Mouse (Mus musculus) WW6 (cell line): ENCODE measurements at regions not wholly inside any gene's neighbourhood (a gene's known extent, or its start where the extent isn't known, plus 50 kb on each side); places are given as distances from the start of the nearest gene placed in this dataset.
A peak's percentile ranks its signal among the peaks of the same experiment; 100 is the strongest.

Experiments
- DNase-seq: peaks from one replicate; pipeline ENCODE4 v3.0.0-alpha.2; 2013; ENCODE audit warnings: low read depth, low spot score

DNA sequence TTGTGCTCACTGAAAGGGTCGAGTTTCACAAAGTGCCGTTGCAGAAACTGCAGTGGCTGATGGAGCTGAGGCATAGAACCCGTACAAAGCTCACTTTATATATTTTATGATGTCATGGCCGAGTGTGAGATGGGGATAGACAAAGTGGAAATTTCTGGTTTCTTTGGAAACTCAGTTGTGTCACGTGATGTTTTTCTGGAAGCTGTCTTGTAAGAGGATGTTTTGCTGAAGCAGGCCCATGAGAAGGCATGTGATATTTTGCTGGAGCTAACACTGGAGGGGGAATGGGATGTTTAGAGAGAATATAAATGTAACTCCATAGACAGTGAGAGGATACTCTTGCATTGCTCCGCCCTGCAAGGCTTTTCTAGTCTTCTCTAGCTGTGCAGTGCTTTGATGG lies 311.7 kb downstream of the Tmem132b start:
- DNase-seq = no peak

DNA sequence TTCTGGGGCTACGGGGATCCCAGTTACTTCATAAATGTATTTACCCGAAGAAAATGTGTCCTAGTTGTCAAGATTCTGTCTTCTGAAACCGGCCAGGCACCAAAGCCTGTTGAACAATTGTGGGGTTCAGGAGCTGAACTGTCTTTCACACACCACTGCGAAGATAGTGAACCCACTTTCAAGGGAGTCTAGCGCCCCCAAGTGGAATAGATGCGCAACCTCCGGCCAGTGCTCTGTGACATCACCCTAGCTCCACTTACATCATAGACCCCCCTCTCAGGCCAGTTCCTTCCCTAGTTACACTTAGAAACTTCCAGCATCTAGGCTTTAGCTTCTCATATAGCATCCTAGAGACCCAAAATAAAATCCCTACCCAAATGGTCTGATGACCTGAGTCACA lies 318.1 kb downstream of the Tmem132b start:
- DNase-seq = no peak

DNA sequence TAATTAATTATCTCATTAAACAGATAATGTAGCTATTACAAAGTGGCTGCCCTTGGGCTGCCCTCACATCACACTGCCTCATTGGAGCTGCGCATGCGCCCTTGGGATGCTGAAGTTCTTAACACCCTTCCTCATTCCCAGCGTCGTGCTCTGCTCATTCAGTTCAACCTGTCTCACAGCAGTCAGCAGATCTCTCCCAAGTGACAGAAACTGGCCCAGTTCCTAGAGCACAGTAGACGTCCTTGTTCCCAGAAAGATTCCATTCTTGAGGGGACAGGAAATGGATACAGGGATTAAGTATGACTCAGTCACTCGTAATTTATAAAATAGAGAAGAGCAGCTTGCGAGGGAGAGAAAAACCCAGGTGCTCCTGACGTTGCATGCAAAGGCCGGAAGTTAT lies 344.7 kb downstream of the Tmem132b start:
- DNase-seq = no peak

DNA sequence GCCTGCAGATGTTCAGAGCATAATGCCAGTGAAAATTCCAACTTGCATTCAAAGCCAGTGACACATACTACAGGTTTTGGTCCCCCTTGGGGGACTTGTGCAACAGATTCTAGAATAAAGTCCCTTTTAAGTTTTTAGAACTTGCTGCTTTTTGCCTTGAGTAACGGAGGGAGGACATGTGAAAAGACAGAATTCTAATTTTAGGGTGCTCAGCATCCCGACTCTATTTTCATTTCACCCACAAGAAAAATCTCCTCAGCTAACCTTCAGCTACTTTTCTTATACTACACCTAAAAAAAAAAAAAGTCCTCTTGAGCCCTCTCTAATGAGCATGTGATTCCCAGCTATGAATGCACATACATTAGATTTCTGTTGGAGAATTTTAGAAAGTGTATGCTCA lies 357.3 kb downstream of the Tmem132b start:
- DNase-seq = no peak

- DNase-seq = no peak
Observed at GRCm38 (mm10) chr5:125893864-125894263, 362.3 kb downstream of the Tmem132b start.

DNA sequence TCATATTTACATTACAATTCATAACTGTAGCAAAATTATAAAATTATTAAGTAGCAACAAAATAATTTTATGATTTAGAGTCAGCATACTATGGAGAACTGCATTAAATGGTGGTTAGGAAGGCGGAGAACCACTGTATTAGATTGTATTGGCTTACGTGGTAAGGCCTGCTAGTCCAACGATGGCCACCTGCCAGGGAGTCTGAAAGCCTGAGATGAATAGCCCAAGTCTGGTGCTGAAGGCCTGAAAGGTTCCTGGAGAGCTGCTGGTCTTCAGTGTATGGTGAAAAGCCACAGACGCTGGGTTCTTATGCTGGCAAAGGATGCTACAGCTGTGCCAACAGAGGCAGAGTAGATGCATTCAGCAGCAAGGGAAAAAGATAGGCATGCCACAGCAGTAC lies 370.5 kb downstream of the Tmem132b start:
- no peak for DNase-seq

- DNase-seq = no peak
Observed at GRCm38 (mm10) chr5:125904426-125904825, 372.9 kb downstream of the Tmem132b start.

GRCm38 (mm10) chr5:125907332-125907731 lies 375.8 kb downstream of the Tmem132b start:
- no peak for DNase-seq

- DNase-seq = no peak
Observed at GRCm38 (mm10) chr5:125907909-125908308, 376.3 kb downstream of the Tmem132b start.

DNA sequence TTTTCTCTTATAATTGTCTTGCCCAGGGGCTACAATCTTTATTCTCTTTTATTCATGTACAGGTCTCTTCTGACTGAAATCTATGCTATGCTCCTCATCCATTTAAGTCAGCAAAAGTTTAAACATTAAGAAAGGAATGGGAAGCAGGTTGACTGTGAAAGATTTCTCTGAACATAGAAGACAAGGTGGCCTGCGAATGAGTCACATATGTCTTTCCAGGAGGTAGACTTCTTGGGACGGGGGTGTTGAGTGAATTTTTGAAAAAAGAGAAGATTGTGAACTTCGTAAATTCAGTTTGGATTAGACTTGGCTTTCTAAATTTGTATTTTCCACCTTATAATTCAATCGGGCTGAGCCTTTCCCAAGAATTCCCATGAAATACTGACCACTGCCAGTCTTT lies 384.3 kb downstream of the Tmem132b start:
- no peak for DNase-seq

DNA sequence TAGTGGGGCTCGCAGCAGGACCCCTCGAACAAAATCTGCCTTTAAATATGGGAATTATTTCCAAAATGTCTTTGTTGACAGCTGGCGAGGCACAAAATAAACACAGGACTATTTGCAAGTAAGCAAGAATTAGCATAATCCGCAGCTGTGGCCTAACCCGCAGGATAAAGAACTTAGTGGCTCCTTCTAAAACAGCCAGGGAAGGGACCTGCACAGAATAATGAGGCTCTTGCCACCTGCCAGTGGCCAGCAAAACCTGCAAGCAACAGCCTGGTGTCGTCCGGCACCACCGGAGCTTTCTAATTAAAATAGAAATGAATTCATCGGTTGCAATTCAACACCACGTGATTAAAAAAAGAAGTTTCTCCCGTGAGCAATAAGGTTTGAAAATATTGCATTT lies 389.4 kb downstream of the Tmem132b start:
- DNase-seq = no peak

DNA sequence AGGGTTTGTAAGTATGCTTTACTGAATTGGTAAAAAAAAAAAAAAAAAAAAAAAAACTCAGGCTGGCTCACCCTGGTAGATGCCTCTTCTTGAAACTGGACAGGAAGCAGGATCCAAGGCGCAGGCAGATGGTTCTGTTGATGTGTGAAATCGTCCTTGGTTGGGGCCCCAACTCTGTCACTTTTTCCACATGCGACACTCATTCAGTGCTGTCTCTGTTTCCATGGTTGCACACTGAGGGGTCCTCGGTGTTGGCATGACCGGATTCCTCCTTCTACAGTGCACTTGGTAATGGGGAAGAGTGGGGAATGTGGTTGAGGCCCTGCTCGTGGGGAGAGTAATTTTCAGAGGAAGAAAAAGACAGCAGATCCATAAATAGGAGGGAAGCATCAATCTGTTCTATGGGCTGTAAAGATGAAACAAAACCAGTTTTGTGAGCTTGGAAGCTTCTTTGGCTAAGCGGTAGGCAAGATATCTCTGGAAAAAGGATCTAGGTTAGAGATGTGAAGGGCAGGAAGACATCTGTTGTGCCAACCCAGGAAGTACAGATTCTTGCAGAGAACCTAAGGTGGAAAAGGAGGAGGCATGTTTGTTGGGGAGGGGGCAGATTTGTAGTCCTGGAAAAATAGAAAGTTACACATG lies 394.4 kb downstream of the Tmem132b start:
- no peak for DNase-seq

DNA sequence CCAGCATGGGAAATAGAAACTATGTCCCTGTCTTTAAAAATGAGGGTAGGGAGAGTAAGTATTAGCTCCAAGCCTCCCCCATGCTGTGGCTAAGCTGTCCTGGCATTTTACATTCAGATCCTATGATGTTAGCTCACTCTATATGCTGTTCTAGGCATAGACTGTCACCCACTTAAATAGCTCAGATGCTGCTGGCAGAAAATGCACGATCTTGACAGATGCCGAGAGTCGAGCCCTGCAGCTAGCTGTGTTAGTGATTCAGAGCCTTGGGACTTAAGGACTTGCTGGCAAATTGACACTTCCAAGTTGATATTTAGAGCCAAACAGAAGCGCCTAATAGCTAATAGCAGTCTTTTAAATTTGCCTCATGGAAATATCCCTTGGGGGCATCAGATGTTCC lies 399.9 kb downstream of the Tmem132b start:
- DNase-seq = no peak

DNA sequence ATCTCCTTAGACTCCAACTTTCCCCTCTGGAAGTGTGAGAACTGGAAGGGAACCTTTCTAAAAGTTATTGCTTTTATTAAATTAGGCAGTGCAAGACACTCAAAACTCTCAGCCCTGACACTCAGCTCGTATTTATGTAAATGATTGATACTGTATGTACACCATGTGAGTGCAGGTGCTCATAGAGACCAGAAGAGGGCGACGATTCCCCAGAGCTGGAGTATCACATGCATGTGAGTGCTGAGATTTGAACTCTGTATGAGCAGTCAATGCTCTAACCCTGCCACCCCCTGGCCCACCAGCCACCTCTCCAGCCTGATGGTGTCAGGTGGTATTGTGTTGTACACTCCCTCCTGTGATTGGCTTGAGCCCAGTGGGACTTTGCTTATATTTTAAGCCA lies 407.8 kb downstream of the Tmem132b start:
- no peak for DNase-seq

DNA sequence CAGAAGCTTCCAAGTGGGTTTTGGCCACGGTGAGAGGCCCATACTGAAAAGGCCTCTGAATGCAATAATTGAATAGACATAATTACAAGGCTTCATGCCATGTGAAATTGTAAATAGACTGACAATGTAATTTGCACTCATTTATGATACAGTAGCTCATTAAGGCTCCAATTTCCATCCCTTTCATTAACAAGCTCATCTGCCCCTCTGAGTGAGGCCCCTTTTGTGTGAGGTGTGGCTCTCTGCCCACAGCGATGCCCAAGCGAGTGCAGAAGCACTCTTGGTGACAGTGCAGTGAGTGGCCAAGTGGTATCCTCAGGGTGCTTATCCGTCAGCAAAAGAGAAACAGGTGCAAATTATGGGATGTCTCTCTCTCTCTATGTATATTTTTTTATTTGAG lies 415.2 kb downstream of the Tmem132b start:
- no peak for DNase-seq

DNA sequence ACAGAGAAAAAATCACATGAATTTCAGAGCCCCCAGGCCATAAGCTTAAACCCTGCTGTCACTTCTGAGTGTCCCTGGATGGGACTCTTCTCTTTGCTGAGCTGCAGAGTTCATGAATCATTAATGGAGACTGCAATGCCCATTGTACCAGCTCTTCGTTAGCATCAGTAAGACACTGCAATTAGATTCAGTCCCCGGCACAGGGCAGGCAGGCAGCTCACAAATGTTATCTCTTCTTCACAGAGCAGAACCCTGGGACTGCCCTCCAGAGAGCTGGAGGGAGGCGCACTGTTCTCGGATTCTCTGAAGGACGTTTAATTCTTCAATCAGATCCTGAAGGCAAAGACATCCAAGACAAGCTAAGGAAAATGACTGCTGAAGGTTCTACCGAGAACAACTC lies 420.1 kb downstream of the Tmem132b start:
- no peak for DNase-seq

- DNase-seq = peak; percentile 34
Observed at GRCm38 (mm10) chr5:125964039-125964438, 432.5 kb downstream of the Tmem132b start.

DNA sequence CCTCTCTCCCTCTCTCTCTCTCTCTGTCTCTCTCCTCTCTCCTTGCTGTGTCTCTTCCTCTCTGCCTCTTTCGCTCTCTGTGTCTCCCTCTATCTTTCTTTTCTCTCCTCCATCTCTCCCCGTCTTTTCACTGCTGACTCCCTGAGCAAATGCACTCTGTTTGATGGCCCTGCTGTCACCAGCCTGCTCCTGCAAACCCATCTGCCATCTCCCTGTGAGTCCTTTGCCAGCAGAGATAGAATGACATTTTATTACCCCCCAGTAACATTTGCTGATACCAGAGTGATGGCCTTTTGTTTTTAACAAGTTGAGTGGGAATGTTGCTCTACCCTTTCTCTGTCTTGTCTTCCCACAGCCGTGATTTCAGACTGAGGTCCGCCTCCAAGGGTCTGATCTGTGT lies 436.6 kb downstream of the Tmem132b start:
- no peak for DNase-seq

DNA sequence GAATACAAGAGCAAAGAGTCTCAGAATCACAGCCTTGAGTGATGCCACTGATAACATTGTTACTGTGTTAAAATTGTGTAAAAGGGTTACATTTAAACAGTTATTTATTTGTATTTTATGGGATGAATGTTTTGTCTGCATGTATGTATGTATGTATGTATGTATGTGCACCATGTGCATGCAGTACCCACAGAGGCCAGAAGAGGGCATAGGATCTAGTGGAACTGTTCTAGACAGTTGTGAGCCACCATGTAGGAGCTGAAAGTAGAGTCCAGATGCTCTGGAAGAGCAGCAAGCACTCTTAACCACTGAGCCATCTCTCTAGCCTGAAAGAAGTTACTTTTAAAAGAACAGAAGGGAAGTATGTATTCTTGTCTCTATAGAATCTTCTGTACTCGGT lies 442.5 kb downstream of the Tmem132b start:
- DNase-seq = no peak

DNA sequence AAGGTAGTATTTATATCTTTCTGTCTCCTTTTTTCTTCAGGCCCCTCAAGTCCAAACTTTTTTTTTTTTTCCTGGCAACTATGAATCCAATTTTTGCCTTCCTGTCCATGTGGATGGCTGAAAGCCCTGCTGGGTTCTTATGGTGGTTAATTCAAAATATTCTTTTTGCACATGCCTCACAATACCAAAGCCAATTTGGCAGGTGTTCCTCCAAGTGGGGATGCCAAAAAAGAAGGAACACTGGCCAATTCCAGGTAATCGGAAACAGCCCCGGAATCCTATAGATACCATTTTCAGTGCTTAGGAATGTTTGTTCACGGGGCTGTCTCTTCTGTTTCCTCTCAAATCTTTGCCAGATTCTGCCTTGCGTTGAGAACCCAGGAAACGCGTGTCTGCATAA lies 448.2 kb downstream of the Tmem132b start:
- DNase-seq = no peak

GRCm38 (mm10) chr5:125985356-125985755 lies 453.8 kb downstream of the Tmem132b start:
- DNase-seq = no peak

DNA sequence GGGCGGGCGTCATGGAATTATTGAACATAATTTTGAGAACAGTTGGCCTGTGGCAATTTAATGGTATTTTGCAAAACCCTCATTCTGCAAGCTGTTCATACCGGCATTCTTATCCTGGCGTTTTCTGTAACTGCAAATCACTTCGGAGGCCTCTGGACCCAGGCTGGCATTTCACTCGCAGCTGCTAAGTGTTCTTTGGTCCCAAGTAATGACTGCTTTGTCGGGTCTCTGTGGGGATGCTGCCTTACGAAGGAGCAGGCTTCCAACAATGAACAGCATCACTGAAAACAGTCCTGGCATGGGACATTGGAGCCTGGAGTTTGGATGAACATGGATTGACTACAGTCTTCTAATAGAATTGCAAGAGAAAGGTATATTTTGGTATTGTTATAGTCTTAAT lies 465.6 kb downstream of the Tmem132b start:
- DNase-seq = no peak

DNA sequence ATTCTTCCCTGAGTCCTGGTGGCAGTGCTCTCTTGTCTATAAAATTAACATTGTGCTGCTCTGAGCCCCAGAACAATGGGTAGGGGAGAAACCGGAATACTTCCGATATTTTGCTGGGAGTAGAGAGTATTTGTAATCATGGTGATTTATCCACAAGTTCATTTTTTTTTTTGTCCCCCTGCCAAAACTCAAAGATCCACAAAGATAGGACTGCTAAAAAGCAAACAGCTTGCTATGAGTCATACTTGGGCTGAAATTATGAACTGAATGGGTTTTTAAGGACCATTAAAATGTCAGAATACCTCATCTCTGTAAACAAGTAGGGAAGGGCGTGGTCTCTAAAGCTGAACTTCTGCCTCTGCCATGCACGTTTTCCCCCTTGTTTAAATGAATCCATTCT lies 476.3 kb downstream of the Tmem132b start:
- DNase-seq = no peak

DNA sequence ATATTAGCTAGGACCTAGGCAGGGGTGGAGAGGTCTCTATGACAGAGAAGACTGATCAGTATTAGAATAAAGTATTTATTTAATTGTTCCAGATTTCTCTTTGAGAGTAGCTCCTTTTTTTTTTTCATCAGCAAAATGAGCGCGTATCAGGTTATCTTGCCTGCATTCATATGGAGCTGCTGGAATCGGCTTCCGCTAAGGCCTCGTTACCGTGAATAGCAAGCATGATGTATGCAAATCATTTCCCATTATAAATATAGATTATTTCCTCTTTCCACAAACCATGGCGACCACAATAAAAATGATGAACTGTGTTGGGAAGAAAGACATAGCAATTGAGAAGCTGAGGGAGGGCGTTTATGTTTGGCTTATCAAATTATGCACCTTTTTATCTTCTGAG lies 476.7 kb downstream of the Tmem132b start:
- no peak for DNase-seq
